Mouse (Mus musculus) retina, adult 2 months (tissue): Measurements from ENCODE around the gene Olfr1454.

ENCODE experiments used
- DNase-seq: peaks from one replicate; pipeline ENCODE4 v3.0.0-alpha.2; 2012; ENCODE audit warnings: low read depth, low spot score

Olfr1454 gene

GRCm38 (mm10) chr19:13060310-13060709 is at the start of gene Olfr1454:
Gene Olfr1454 (plus strand): TSS chr19:13060610.
- no peak for DNase-seq

- no peak for DNase-seq
Observed at GRCm38 (mm10) chr19:13028227-13028626, 32.2 kb upstream of the Olfr1454 start, which contains the start of gene Olfr1453. Gene Olfr1453 (minus strand): TSS chr19:13028327.

- no peak for DNase-seq
Observed at GRCm38 (mm10) chr19:13093908-13094307, 33.5 kb downstream of the Olfr1454 start.

GRCm38 (mm10) chr19:13097791-13098190 is 37.4 kb downstream of the Olfr1454 start, which contains the start of gene Olfr1457:
Gene Olfr1457 (minus strand): TSS chr19:13097891.
- DNase-seq = no peak

GRCm38 (mm10) chr19:13106675-13107074 is 46.3 kb downstream of the Olfr1454 start, which contains the start of gene Olfr1458:
Gene Olfr1458 (minus strand): TSS chr19:13106775.
- DNase-seq = no peak
